8 mouse cellular contexts compared by ENCODE assay signal in the genomic region with DNA sequence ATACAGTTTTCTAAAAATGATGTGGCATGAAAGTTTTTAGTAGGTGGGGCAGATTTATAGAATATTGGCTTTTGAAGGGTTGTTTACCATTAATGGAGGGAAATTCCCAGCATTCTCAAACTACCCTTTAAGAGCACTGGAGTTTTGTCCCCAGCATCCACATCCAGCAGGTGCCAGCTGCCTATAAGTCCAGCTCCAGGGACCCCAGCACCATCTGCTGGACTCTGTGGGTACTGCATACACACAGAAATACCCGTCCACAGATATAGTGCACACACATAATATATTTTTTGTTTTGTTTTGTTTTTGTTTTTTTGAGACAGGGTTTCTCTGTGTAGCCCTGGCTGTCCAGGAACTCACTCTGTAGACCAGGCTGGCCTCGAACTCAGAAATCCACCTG. TPM values are rescaled to one million over a fixed set of nuclear protein-coding genes. Genes with fewer than 3 reads are reported as not detected.
DNase-seq lines count a peak whose midpoint lies in the region; TF ChIP-seq lines count a peak whose summit lies in the region.

No protein-coding gene starts in this region.

- DNase-seq in heart, adult 18-20 months, result peak; percentile 60 to 77
- DNase-seq in heart, adult 8-10 months (ENCODE audit: low spot score), result no peak
- peak; percentile 86 for DNase-seq in CD4-positive helper T cell, adult 2 months (ENCODE audit: low read depth, low spot score)
- peak; percentile 47 to 62 for DNase-seq in adrenal gland, postnatal 4 days (ENCODE audit: low spot score in 2 of 2)
- peak; percentile 75 to 91 for DNase-seq in kidney, postnatal 36 days
- DNase-seq in lung, postnatal 4 days, result peak; percentile 72 to 87
- peak; percentile 84 to 90 for DNase-seq in spleen, postnatal 10 days (ENCODE audit: low spot score in 2 of 2)

- H3K4me3 ChIP-seq in embryonic fibroblast, embryonic 13.5 days (ENCODE audit: insufficient read depth, low read length), result no peak overlapping the region

- peak; percentile 37; the same call in 1 of the 2 replicates for TF ChIP-seq CTCF in embryonic fibroblast, embryonic 13.5 days (IDR thresholded peaks at IDR 0.05; ENCODE audit: borderline replicate concordance, insufficient read depth, low read length)

- no peak overlapping the region for H3K27ac ChIP-seq in embryonic fibroblast, embryonic 13.5 days (ENCODE audit: insufficient read depth, low read length)

- TF ChIP-seq POLR2A in embryonic fibroblast, embryonic 13.5 days (IDR thresholded peaks at IDR 0.05; ENCODE audit: low read depth, low read length), result no peak

- H3K4me1 ChIP-seq in embryonic fibroblast, embryonic 13.5 days (ENCODE audit: control insufficient read depth, insufficient read depth, low read length), result peaks cover 3% of the 10 kb centered on the region; the same call in 1 of the 2 replicates

RNA-seq across cellular contexts. Expression of gene Arpc3, which starts 2.2 kb away (rescaled TPM):
- 10 to 100 TPM; 92.8 to 97.7 TPM for total RNA-seq in heart, adult 18-20 months (2021)
- 10 to 100 TPM; 84.9 to 93.6 (median 88.1) TPM for total RNA-seq in heart, adult 8-10 months (2022)
- total RNA-seq in adrenal gland, postnatal 4 days (2021), result 100 to 1,000 TPM; 164 to 180 TPM
- polyA plus RNA-seq in embryonic fibroblast, embryonic 13.5 days (2011; ENCODE audit: insufficient read length, low read depth, missing spikeins), result 275 and 314 TPM in 2 replicates

RNA-seq across cellular contexts. Expression of gene Fam216a, which starts 21.7 kb away (rescaled TPM):
- 10 to 100 TPM in 1 of 2 experiments, 1 to 10 TPM in 1; 9.7 to 11.9 TPM for total RNA-seq in heart, adult 18-20 months (2021)
- total RNA-seq in heart, adult 8-10 months (2022), result 10 to 100 TPM; 11.6 to 14.3 (median 12.7) TPM
- 10 to 100 TPM; 43.4 to 45.3 TPM for total RNA-seq in adrenal gland, postnatal 4 days (2021)
- 50.6 and 57.2 TPM in 2 replicates for polyA plus RNA-seq in embryonic fibroblast, embryonic 13.5 days (2011; ENCODE audit: insufficient read length, low read depth, missing spikeins)

RNA-seq across cellular contexts. Expression of gene Gpn3, which starts 22.2 kb away (rescaled TPM):
- total RNA-seq in heart, adult 18-20 months (2021), result 10 to 100 TPM; 31.8 to 33.0 TPM
- total RNA-seq in heart, adult 8-10 months (2022), result 10 to 100 TPM; 25.3 to 32.1 (median 30.4) TPM
- 10 to 100 TPM; 34.9 to 41.1 TPM for total RNA-seq in adrenal gland, postnatal 4 days (2021)
- polyA plus RNA-seq in embryonic fibroblast, embryonic 13.5 days (2011; ENCODE audit: insufficient read length, low read depth, missing spikeins), result 16.7 and 19.1 TPM in 2 replicates

RNA-seq across cellular contexts. Expression of gene Anapc7, which starts 27.6 kb away (rescaled TPM):
- total RNA-seq in heart, adult 18-20 months (2021), result 10 to 100 TPM; 31.8 to 32.4 TPM
- 10 to 100 TPM; 30.2 to 35.9 (median 33.9) TPM for total RNA-seq in heart, adult 8-10 months (2022)
- 10 to 100 TPM; 54.5 to 60.0 TPM for total RNA-seq in adrenal gland, postnatal 4 days (2021)
- 31.9 and 35.5 TPM in 2 replicates for polyA plus RNA-seq in embryonic fibroblast, embryonic 13.5 days (2011; ENCODE audit: insufficient read length, low read depth, missing spikeins)

RNA-seq across cellular contexts. Expression of gene Vps29, which starts 39.7 kb away (rescaled TPM):
- total RNA-seq in heart, adult 18-20 months (2021), result 100 to 1,000 TPM in 1 of 2 experiments, 10 to 100 TPM in 1; 99.3 to 111 TPM
- total RNA-seq in heart, adult 8-10 months (2022), result 100 to 1,000 TPM in 2 of 4 experiments, 10 to 100 TPM in 2; 91.9 to 113 (median 101) TPM
- 100 to 1,000 TPM; 127 to 134 TPM for total RNA-seq in adrenal gland, postnatal 4 days (2021)
- 138 and 165 TPM in 2 replicates for polyA plus RNA-seq in embryonic fibroblast, embryonic 13.5 days (2011; ENCODE audit: insufficient read length, low read depth, missing spikeins)
